ENCODE assay signal across 8 mouse cellular contexts in the genomic region with DNA sequence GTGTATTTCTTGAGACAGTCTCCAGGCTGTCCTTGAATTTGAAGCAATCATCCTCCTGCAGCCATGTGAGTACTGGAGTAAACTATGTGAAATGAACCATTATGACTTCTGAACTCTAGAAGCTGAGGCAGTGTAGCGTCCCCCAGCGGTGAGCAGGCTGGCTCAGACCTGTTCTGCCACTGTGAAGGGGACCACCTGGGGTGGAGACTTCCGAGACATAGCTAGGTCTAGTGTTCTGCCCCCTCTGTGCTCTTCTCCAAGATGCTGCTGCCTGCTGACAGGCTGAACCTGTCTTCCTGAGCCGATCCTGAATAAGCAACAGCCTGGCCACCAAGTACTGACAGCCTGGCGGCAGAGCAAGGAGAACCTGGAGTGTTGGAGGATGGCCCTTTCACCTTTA. TPM values are rescaled to one million over a fixed set of nuclear protein-coding genes. Genes with fewer than 3 reads are reported as not detected.
"Had no signal": no experiment of that assay in that cellular context is flagged by ENCODE, and none has a peak within 500 bp of the region (broad histone marks: within the 10 kb centered on the region; RNA-seq: fewer than 3 reads in every experiment).

No protein-coding gene starts in this region.

- H3K27me3 ChIP-seq: midbrain, embryonic 13.5 days; stomach, embryonic 15.5 days had no signal

- H3K4me2 ChIP-seq: midbrain, embryonic 13.5 days; stomach, embryonic 15.5 days had no signal

- H3K36me3 ChIP-seq: limb, embryonic 10.5 days; stomach, embryonic 15.5 days had no signal

- H3K27ac ChIP-seq: left cerebral cortex, adult 2 months; stomach, embryonic 15.5 days had no signal

- ATAC-seq: lung, postnatal 0 days had no signal

- H3K9me3 ChIP-seq: limb, embryonic 10.5 days; midbrain, embryonic 13.5 days; stomach, embryonic 15.5 days had no signal

- H3K4me3 ChIP-seq: left cerebral cortex, adult 2 months; limb, embryonic 10.5 days; midbrain, embryonic 13.5 days; stomach, embryonic 15.5 days had no signal

- H3K9ac ChIP-seq: midbrain, embryonic 13.5 days; stomach, embryonic 15.5 days had no signal

RNA-seq across cellular contexts. Expression of a gene that starts 36.9 kb away (rescaled TPM):
- polyA plus RNA-seq: kidney, embryonic 14.5 days; limb, embryonic 10.5 days; midbrain, embryonic 13.5 days; midbrain, postnatal 0 days; neural tube, embryonic 14.5 days had no signal
